Mouse (Mus musculus) gastrocnemius, postnatal 14 days (tissue): ENCODE data around the gene AA986860. TPM values are rescaled to one million over a fixed set of nuclear protein-coding genes. Genes with fewer than 3 reads are reported as not detected.

Source experiments
- DNase-seq: peaks from one replicate; pipeline ENCODE4 v3.0.0; 2021; ENCODE audit warnings: mixed read lengths
- intact Hi-C: fragments of 180-260 bp; cut with DNase I; formaldehyde crosslinking; loops from one replicate; pipeline ENCODE4 v1.15.1; 2025; ENCODE audit warnings: low total_unique reads
- long read RNA-seq, 2 experiments: library from polyadenylated mRNA; stranded (forward); transcript quantifications; one replicate each; pipeline ENCODE4 v2.0.0; 2021
- total RNA-seq, 2 experiments: library from RNA; stranded (reverse); gene quantifications; 2 replicates each; pipeline ENCODE4 v1.2.3; 2021

Gene AA986860
- under 1 TPM; 0.44 to 0.49 TPM for total RNA-seq
- long read RNA-seq, experiment 1, result 0 reads
- long read RNA-seq, experiment 2, result 0 reads

DNA sequence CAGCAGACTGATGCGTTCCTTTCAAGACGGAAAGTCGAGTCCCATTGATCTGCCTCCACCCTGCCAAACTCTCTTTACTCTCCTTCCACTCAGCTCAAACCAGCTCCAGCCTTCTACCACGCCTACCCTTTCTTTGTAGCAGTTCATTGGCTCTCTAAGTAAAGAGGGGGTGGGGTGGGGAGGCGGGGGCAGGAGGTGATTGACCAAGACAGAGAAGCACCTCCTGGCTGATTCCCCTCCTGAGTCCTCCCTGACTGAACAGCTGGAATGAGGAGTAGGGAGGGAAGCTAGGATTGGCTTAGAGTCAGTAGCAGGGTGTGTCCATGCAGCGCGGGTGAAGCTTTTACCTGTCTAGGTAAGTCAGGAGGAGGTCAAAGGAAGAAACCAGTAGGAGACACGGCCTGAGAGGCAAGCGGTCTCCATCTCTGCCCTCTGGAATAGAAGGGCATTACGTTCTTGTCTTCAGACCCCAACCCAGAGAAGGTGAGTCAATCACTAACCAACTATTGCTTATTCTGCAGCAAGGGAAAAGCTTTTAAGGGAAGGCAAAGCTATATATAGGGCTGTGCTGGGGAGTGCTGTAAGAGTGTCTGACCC is at the start of gene AA986860:
AA986860 (plus strand) TSS at position 236 of the 597 bp plus-strand sequence.
- intact Hi-C loops, result no loop called here
- no peak for DNase-seq

- DNase-seq, result no peak
- intact Hi-C loops, result no loop called here
Observed at GRCm38 (mm10) chr1:130683905-130684304, 47.9 kb upstream of the AA986860 start.

GRCm38 (mm10) chr1:130698601-130699000 is 33.2 kb upstream of the AA986860 start:
- intact Hi-C loops, result loop anchor here (10.0 kb wide), 1 partner anchor 86 kb away; no protein-coding TSS in a partner anchor
- DNase-seq, result no peak

GRCm38 (mm10) chr1:130699937-130700633 is 31.7 kb upstream of the AA986860 start:
- intact Hi-C loops, result loop anchor here (10.0 kb wide), 1 partner anchor 85 kb away; no protein-coding TSS in a partner anchor

DNA sequence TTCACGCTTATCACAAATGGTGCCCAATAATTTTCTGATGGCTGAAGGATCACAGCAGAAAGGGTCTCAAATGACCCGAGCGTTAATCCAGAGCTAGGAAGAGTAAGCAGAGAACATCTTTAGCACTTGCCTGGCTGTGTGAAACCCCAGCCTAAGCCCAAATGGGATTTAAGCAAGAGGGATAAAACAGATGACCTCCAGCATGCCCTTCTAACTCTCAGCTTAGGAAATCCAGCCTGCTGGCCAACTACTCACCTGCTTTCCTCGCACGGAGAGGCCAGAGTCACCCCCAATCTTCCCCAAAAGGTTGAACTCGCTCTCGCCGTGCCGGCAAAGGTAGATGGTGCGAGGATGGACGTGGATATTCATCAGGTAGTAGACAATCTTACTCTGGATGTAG is 29.8 kb upstream of the AA986860 start:
- no peak for DNase-seq
- intact Hi-C loops, result no loop called here

More at GRCm38 (mm10) chr1:130699937-130700633, 31.7 kb upstream of the AA986860 start:
- no peak for DNase-seq

DNA sequence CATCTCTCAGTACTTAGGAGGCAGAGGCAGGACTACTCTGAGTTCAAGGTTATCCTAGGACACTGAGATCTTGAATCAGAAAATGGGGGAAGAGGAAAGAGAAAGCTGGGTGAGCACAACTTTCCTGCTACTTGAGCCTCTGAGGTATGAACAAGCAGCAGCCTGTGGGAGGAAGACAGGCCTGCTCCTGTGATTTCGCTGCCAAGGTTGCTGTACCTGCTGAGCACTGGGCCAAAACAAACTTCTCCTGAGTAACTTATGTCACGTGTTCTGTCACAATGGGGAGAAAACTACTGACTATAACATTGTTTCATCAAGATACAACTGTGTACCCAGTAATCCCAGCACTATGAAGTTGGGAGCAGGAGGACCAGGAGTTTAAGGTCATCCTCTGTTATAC is 28.2 kb upstream of the AA986860 start:
- intact Hi-C loops, result no loop called here
- DNase-seq, result no peak

DNA sequence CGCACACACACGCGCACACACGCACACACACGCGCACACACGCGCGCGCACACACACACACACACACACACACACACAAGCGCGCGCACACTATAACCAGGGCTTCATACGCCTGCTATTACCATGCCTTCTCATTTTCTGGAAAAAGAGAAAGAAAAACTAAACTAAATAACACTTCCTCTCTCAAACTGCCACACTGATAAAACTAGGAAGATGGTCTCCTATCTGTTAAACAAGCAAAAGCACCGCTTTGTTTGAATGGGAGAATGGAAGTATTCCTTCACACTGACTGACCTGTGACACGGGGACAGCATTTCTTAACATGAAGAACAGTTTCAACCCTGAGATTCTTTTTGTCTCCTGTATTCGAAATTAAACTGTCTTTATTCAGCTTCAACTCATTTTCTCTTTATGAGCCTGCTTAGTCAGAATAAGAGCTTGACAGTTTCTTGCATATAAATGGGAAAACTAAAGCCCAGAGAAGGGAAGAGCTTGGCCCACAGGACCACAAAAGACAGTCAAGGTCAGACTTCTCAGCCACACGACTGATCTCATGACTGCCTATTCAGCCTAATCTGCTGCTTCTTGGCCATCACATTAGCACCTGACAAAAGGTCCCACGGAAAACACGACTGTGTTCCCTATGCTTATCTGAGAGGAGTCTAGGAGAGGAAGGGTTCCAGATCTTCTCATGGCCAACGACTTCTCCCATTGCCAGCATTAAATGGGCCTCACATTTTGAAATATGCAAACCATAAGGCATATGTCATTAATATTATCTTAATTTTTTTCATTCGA is 21.3 kb upstream of the AA986860 start:
- no peak for DNase-seq
- intact Hi-C loops, result no loop called here

DNA sequence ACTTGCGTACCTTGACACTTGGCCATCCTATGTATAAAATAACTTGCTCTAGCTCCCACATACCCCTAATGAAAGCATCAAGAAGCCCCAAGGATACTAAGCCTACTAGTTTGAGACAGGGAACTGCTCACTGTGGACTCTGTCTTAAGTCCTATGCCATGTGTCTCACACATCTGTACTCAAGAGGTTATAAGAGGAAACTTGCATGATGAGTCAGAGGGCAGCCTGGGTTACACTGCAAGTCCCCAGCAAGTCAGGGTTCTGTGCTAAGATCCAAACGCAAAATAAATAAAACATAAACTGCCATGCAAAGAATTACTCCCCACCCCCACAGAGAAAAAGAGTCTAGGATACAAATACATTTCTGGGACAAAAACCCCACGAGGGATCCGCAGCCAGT is 17.7 kb upstream of the AA986860 start:
- no peak for DNase-seq
- intact Hi-C loops, result no loop called here

DNA sequence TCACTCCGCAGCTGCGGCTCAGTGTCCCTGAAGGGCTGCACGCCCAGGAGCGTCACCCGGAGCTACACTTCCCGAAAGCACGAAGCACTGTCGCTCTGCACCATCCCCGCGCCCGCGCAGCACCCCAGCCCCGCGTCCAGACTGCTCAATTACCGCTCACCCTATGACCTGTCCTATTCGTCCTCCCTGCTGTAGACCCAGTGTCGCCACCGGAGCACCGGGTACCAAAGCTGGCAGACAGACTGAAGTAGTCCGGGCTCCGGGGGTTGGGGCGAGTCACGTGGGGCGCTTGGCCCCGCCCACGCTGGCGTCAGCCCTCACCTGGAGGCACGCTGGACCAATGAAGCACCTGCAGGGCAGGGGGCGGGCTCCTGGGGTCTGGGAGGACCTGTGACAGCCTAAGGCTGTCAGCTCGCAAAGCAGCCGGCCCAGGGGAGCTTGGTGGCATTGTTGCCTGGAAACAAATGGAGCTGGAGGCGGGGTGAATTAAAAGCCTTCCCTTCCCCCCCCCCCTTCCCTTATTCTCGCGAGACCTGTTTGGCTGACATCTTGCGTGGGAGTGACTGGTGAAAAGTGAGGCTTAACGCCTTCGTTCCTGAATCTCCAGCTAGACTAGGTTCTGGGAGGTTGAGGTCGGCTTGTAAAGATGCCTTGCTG is 16.1 kb upstream of the AA986860 start, which contains the start of gene Gm29427:
Gm29427 (minus strand) TSS at position 239 of the 657 bp plus-strand sequence.
- peak; percentile 85 for DNase-seq
- intact Hi-C loops, result no loop called here

DNA sequence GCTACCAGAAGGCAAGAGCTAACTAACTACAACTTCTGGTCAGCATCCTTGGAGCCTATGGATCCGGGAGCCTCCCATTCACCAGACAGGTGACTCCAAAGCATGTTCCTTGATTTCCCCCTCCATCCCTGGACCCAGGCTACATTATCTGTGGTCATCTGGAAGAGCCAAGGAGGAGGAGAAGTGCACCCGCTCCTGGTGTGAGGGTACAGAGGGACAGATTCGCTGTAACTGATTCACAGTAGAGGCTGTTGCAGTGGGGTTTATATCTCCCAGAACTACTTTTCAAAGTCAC is 15.6 kb upstream of the AA986860 start:
- intact Hi-C loops, result no loop called here
- no peak for DNase-seq

DNA sequence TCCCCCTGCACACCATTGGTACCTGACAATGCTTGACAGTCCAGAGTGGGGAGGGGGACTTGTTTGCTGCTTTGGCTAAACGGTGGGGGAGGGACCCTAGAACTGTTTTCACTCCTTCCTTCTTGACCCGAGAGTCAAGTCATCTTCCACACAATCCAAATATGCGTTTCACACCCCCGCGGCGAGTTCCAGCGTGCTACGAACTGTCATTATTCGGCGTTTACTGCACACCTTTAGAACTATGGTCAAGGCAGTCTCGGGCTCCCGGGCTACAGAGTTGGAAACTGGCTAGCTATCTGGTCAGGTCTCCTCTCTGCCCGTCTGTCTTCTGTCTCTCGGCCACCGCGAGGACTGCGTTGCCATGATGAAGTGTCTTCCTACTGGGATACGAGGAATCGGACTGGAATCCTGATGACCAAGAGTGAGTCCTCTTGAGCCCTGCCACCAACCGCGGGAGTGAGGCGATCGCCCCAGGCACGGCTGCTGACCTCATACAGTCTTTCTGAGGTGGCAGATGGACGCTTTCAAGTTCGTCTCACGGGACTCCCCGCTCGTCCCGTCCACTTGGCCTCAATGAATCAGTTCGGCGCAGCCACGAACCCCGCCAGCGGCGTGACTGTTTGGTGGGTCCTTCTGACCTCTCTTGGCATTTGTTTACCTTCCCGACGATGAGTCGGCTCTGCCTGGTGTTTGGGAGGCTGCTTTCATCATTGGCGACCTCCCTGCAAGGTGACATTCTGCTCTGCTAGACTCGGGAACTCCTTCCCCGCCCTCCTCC is 15.1 kb upstream of the AA986860 start:
- peak; percentile 42 for DNase-seq
- intact Hi-C loops, result no loop called here

GRCm38 (mm10) chr1:130717291-130717871 is 14.4 kb upstream of the AA986860 start, which contains the start of gene Yod1:
Yod1 (plus strand) TSS chr1:130717327.
- DNase-seq, result peak; percentile 93
- intact Hi-C loops, result no loop called here

DNA sequence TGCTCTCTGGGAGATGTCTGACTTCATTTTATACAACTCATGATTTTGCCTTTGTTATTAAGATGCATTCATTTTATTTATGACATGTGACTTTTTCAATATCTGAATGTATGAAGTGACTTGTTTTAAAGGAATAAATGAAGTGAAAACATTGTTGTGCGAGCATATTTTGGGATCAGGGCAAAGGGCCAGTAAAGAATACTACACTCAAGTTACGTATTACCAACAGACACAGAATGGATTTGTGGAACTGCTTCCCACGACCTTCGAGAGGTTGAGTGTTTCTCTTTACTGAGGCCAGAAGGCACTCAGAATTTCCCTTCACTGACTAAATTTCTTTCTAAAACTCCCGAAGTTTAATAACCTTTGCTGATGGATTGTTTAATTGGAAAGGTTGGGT is 7.6 kb upstream of the AA986860 start:
- no peak for DNase-seq
- intact Hi-C loops, result no loop called here

DNA sequence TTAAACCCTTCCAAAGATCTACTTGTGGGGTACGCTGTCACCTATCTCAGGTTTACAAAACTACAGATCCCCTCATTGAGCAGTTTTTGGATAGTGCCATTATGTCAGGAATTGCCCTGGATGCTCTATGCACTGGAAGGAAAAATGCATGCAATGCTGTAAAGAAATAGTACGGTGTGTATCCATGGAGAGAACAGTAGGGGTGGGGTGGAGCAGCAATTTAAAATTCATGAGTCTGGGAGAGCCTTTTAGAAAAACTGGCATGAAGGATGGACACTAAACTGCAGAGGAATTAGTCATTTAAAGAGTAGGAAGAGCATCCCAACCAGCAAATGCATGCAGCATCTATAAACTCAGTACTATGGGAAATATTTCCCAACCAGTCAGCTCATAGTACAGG is 5.4 kb upstream of the AA986860 start:
- DNase-seq, result no peak
- intact Hi-C loops, result no loop called here

GRCm38 (mm10) chr1:130728070-130728469 is 3.7 kb upstream of the AA986860 start:
- DNase-seq, result no peak
- intact Hi-C loops, result no loop called here

DNA sequence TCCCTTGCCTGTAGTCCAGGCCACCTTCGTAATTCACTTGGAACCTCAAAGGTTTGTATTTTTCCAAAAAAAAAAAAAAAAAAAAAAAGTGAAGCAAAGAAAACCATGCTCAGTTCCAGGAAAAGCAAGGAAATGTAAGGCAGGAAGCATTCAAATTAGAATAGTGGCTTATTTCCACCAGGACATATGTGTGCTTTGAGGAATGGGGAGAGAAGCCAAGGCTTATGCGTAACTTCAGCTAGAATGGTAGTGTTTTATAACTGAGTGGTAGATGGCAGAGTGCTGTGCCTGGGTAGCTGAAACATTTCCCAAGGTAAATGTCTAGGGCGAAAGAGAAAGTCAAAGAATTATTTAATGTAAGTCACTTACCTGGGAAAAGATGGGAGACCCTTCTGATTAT is 3.1 kb upstream of the AA986860 start:
- no peak for DNase-seq
- intact Hi-C loops, result no loop called here

GRCm38 (mm10) chr1:130729153-130729552 is 2.6 kb upstream of the AA986860 start, which contains the start of gene Pfkfb2:
Pfkfb2 (minus strand) TSS chr1:130729253.
- intact Hi-C loops, result no loop called here
- no peak for DNase-seq

- DNase-seq, result no peak
- intact Hi-C loops, result no loop called here
Observed at GRCm38 (mm10) chr1:130732706-130733658, 1.2 kb downstream of the AA986860 start.
